Mouse (Mus musculus) lung, postnatal 0 days (tissue): ENCODE measurements around the gene Tmem240.

Experiments used
- CTCF ChIP-seq: IDR thresholded peaks from 2 replicates; pipeline ENCODE4 v1.5.1; 2016; ENCODE audit warnings: antibody characterized with exemption, mild to moderate bottlenecking
- EP300 ChIP-seq: IDR thresholded peaks from 2 replicates; pipeline ENCODE4 v1.6.1; 2016; ENCODE audit warnings: antibody characterized with exemption, mild to moderate bottlenecking, control low read depth

- TF ChIP-seq CTCF (no peak), EP300 (no peak)
Measured at GRCm38 (mm10) chr4:155774971-155775740, 40.6 kb downstream of the Tmem240 start.
